Mouse (Mus musculus) T-helper 17 cell (primary cell): ENCODE data around the gene Arx.

Experiments used
- in situ Hi-C, 2 experiments: fragments of 300-600 bp; cut with MboI, MseI; formaldehyde crosslinking; loops; 1 replicate in 1 of 2; 2 replicates in 1 of 2; pipeline ENCODE4 v1.15.1; 2025; ENCODE audit warnings: high pct_unique_total_duplicates in 2 of 2

Arx gene

DNA sequence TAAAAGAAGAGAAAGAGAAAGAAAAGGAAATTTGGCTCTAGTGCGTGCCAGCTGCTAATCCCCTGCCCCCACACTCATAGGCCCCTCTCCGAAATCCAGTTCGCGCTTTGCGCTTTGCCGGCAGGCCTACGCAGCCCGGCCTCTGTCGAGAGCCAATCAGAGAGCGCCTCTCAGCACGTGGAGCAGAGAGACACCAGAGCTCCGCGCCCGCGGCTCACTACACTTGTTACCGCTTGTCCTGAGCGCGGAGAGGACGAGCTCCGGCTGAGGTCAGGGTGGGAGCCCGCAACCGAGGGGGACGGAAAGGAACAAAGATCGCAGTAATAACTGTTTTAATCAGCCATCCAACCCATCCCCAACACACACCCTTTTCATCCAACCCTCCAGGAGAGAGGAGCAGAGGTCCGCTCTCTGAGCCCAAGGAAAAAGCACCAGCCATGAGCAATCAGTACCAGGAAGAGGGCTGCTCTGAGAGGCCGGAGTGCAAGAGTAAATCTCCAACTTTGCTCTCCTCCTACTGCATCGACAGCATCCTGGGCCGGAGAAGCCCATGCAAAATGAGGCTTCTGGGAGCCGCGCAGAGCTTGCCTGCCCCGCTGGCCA lies at the start of gene Arx:
Gene Arx (plus strand): TSS at position 155 of the 603 bp plus-strand sequence.
- in situ Hi-C loops, result no loop called here

DNA sequence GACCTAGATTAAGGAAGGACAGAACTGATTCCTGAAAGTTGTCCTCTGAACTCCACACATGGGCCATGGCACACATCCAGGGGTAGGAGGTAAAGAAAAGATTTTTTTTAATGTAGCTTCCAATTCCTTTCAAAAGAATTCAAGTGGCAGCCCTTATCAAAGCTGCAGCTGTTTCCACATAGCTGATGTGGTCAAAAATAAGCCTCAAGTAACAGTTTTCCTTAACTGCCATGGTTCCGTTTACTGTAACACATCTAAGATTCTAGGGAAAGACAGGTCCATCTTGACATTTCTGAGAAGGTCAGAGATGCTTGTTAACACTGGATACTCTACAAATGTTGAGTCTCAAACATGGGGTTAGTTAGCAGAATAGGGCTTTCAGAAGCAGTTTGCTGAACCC lies 34.9 kb upstream of the Arx start:
- in situ Hi-C loops, result no loop called here

DNA sequence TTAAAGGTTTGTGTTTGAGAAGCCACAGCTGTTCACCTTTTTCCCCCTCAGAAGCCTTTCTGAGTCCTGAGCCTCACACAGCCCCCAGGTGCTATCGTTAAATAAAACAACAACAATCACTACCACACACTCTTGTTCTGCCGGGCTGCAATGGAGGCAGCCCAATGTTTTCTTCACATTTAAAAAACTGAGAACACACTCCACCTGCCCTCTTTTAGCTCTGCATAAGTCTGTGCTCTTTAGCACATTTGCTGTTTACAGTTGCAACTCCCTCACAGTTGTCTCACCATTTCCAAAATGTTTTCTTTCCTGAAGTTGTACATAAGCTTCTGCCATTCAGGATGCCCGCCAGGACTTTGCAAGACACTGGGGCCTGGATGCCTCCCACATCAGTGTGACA lies 10.6 kb upstream of the Arx start:
- in situ Hi-C loops, result no loop called here

DNA sequence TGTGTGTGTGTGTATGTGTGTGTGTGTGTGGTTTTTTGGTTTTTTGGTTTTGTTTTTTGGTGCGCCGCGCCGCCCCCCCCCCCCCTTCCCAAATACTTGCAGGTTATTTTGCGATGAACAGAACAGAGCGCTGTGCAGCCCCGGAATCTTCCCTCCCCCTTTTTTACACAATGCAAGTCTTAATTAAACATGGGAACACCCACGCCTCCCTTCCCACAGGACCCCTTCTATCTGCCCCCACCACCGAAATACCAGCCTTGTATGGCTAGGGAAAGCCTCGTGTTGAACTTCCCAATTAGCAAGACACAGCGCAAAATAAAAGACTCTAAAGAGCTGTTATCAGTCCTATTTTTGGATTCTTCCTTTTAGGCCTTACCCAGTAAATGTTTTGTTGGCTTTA lies 6.3 kb upstream of the Arx start:
- in situ Hi-C loops, result no loop called here

- in situ Hi-C loops, result no loop called here
These were observed 5.1 kb upstream of the Arx start for GRCm38 (mm10) chrX:93281028-93281723.

DNA sequence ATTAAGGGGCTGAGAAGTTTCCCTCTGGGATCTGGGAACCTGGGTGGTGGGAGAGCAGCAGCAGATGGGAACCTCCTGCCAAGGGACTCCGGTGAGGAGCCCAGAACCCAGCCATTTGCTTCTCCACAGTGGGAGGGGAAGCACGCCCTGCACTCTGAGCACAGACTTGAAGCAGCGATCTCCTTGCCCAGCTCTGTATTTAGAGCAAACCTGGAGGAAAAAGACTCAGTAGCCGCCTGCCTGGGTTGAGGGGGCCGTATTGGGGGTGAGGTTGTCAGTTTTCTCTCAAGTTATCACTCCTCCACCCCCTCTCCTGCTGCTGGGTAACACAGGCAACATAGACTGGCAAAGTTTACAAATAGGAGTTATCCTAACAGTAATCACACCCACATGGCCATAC lies 4.5 kb upstream of the Arx start:
- in situ Hi-C loops, result no loop called here

DNA sequence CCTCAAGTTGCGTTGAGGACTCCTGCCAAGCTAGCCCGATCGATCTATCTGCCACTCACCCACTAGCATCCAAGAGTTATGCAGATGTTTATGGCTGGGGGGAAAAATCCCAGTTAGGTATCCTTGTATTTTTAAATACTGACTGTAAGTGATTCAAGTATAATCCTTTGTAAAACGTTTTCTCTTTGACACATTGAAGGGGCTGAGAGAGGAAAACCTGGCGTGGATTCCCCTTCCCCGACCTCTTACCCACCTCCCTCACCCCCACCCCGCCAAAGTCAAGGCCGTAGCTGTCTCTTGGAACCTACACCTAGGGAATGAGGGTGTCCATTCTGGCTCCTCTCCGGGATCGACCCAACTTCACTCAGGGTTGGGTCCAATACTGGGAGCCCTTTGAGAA lies 1.2 kb upstream of the Arx start:
- in situ Hi-C loops, result no loop called here

DNA sequence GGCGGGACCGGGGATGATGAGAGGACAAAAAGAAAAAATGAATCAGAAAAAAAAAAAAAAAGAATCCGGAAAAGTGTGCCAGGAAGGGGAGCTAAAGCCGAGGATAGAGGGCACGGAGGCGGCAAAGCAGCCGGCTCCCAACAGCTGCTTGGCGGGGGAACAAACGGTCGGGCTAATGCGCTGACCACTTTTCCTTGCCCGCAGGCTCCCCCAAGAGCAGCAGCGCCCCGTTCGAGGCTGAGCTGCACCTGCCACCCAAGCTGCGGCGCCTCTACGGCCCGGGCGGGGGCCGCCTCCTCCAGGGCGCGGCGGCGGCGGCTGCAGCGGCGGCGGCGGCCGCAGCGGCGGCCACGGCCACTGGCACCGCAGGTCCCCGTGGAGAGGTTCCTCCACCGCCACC lies 2.1 kb downstream of the Arx start:
- in situ Hi-C loops, result no loop called here

DNA sequence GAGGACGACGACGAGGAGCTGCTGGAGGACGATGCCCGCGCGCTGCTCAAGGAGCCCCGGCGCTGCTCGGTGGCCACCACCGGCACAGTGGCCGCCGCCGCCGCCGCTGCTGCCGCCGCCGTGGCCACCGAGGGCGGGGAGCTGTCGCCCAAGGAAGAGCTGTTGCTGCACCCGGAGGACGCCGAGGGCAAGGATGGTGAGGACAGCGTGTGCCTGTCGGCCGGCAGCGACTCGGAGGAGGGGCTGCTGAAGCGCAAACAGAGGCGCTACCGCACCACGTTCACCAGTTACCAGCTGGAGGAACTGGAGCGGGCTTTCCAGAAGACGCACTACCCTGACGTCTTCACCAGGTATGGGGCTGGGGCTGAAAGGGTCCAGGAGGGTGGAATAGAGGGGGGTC lies 2.8 kb downstream of the Arx start:
- in situ Hi-C loops, result no loop called here

GRCm38 (mm10) chrX:93289851-93290380 lies 3.7 kb downstream of the Arx start:
- in situ Hi-C loops, result no loop called here

DNA sequence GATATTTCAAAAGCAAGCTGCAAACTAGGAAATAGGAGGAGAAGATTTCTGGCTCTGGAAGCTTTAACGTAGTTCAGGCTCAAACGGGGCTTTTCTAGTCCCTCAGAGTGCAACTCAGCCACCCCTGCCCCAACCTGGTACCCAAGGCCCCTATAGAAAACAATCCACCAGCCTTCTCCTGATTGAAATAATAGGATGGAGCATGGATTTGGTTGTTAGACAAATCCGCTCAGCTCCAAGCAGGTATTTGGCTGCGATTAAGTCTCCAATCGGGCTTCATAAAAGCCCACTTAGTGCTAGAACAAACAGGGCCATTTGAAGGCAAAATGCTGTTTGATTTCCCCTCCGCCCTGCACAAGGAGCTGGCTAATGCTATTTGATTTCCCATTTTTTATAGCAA lies 5.8 kb downstream of the Arx start:
- in situ Hi-C loops, result no loop called here

DNA sequence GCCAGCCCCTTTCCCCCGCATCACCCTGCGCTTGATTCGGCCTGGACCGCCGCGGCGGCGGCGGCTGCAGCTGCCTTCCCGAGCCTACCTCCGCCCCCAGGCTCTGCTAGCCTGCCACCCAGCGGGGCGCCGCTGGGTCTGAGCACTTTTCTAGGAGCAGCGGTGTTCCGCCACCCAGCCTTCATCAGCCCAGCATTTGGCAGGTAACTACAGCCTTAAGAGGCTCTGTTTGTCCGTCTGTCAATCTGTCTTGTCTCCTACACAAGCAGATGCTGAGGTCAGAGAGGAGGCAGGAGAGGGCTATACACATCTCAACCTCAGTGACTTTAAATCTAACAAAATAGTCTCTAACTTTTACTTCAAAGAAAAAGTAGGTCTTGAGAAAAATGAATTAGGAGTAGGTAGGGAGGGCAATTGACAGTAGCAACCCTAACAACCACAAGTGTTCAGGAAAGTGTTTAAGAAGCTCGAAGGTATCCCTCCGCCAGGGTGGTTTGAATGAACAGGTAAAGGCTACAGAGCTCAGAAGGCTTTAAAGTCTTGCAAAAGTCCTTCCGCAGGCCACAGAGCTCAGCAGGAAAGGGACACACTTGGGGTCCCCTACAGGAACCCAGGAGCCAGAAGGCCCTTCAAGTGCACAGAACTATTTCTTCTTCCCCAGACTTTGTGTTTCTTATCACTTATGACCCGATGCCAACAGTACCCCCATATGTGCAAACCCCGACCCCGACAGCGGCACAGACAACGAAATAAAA lies 8.7 kb downstream of the Arx start:
- in situ Hi-C loops, result no loop called here

GRCm38 (mm10) chrX:93295819-93296218 lies 9.6 kb downstream of the Arx start:
- in situ Hi-C loops, result no loop called here

DNA sequence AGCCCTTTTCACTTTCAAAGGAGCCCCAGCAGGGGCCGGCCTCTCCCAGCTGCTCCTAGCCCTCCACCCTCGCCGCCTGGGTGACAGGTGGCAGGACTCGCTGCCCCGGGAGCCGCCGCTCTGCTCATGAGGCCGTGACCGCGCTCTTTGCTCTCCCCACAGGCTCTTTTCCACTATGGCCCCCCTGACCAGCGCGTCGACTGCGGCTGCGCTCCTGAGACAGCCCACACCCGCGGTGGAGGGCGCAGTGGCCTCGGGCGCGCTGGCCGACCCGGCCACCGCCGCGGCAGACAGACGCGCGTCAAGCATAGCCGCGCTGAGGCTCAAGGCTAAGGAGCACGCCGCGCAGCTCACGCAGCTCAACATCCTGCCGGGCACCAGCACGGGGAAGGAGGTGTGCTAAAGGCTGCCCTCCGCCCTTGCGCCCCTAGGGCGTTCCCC lies 10.8 kb downstream of the Arx start:
- in situ Hi-C loops, result no loop called here

- in situ Hi-C loops, result no loop called here
These were observed 12.9 kb downstream of the Arx start for GRCm38 (mm10) chrX:93299046-93299626.

DNA sequence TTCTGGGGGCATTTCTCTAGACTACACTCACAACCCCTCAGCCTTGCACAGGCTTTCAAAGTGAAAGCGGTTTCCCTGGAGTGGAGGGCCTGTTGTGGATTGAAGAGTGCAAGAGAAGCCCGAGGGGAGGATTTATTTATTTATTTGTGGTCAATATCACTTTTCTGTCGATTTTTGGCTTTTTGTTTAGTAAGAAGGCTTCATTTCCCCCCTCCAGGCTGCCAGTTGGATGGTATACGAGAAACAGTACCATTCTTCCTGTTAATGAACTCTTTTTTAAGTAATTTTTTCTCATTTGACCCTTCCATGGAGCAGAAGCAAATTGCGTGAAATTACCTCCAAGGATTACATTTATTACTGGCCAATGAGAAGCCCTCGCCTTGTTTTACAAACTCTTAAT lies 13.5 kb downstream of the Arx start:
- in situ Hi-C loops, result no loop called here

GRCm38 (mm10) chrX:93300183-93300815 lies 14.1 kb downstream of the Arx start:
- in situ Hi-C loops, result no loop called here

GRCm38 (mm10) chrX:93301798-93302197 lies 15.6 kb downstream of the Arx start:
- in situ Hi-C loops, result no loop called here

DNA sequence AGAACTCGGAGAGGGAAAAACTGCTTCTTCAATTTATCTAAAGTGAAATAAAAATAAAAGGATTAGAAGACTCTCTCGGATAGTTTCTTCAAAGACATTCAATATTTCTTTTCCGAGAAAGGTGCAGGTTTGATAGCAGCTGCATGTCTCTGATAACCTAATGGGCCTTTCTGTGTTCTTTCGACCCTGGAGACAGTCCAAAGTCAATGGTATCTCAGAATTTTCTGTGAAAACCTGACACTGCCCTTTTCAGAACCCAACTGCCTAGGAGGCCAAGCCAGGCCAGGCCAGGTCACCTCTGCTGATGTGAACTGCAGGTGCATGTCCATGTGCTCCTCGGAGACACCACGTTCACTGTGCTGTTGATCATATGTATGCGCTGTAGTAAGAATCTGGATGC lies 19.5 kb downstream of the Arx start:
- in situ Hi-C loops, result no loop called here

DNA sequence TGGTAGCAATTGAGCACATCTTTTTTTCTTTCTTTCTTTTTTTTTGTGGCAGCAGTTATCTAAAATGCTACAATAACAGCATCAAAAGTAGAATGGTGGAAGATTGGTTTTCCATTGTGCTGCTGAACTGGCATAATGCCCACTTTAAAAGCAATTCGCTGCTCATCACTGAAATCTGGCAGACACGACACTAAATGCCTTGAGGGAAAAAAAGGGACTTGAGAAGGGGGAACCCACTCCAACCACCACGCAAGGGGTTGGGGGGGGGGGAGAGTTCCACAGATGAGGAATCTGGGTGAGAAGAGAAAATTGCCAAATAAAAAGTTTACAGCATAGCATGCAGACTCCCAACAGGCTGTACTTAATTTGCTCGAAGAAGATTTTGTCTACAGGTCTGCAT lies 31.3 kb downstream of the Arx start:
- in situ Hi-C loops, result no loop called here

DNA sequence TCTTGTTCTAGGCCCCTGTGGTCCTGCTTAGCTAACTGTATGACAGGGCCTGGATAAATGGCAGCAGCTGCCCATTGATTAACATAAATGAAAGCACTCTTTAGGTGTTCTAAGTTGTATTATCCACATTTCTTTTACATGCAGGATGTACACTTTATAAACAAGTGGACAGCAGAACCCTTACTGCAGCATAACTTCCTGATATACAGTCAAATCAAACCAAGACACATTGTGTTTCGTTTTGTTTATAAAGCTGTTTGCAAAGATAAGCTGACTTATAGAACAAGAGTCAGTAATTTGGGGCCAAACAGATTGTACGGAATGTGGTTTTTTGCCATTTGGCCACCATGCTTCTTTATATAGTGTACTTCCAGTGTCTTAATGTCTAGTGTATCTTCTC lies 33.7 kb downstream of the Arx start:
- in situ Hi-C loops, result no loop called here

GRCm38 (mm10) chrX:93321336-93321735 lies 35.1 kb downstream of the Arx start:
- in situ Hi-C loops, result no loop called here
